Mouse (Mus musculus) olfactory bulb, adult 2 months (tissue): Measurements from ENCODE around the gene Rhox2b.
"Not testable (repeated sequence)": the region's sequence is repeated elsewhere in the genome, so short reads cannot be mapped to it uniquely, and the experiment has no call there.

Source experiments
- CTCF ChIP-seq: fragments of 200-500 bp; IDR thresholded peaks from 2 replicates; pipeline ENCODE4 v1.5.1; 2012; ENCODE audit warnings: low read depth, mild to moderate bottlenecking, low read length, moderate library complexity; ENCODE audit not compliant: insufficient read depth
- POLR2A ChIP-seq: fragments of 200-500 bp; IDR thresholded peaks from 2 replicates; pipeline ENCODE4 v1.6.1; 2012; ENCODE audit warnings: mild to moderate bottlenecking, low read depth, low read length, moderate library complexity; ENCODE audit not compliant: insufficient read depth

DNA sequence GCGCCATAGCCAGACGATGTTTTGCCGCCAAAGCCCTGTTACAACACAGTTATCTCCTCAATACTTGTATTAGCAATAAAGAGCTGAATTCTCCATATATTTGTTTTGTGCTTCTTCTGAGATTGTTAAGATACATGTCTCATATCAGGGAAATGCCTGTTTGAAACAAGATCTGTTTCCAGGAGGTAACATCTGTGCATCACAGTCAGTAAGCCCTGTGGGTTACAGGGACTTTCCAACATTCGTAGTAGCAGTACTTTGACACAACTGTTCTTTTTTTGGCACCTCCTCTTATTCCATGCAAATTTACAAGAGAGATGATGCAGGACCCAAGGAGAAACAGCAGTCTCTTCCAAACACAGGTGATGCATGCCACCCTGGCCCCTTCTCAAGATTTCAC lies 46.4 kb downstream of the Rhox2b start, which contains the start of gene Rhox3c:
- not testable (repeated sequence) for TF ChIP-seq CTCF, POLR2A
